Mouse (Mus musculus) heart, embryonic 11.5 days (tissue): Measurements from ENCODE around the gene Fbxo42. TPM values are rescaled to one million over a fixed set of nuclear protein-coding genes. Genes with fewer than 3 reads are reported as not detected.
A peak's percentile ranks its signal among the peaks of the same experiment; 100 is the strongest.
"Not testable (repeated sequence)": the region's sequence is repeated elsewhere in the genome, so short reads cannot be mapped to it uniquely, and the experiment has no call there.

ENCODE experiments used
- ATAC-seq: fragments of 200-750 bp; cut with Nextera tagmentation; replicated peaks from 2 replicates; pipeline ENCODE4 v1.8.0; 2017; ENCODE audit warnings: moderate library complexity; ENCODE audit not compliant: insufficient number of reproducible peaks, low FRiP score, low TSS enrichment
- H3K27ac ChIP-seq: fragments of 300-500 bp; sonication (generic); 2 replicates; pipeline ENCODE4 v1.5.1; 2014; ENCODE audit warnings: mild to moderate bottlenecking, low read depth, low read length
- H3K27me3 ChIP-seq: fragments of 300-500 bp; sonication (generic); 2 replicates; pipeline ENCODE4 v1.6.1; 2014; ENCODE audit warnings: mild to moderate bottlenecking, low read length, mixed read lengths; ENCODE audit not compliant: control insufficient read depth, insufficient read depth
- H3K36me3 ChIP-seq: fragments of 300-500 bp; sonication (generic); 2 replicates; pipeline ENCODE4 v1.6.1; 2014; ENCODE audit warnings: mild to moderate bottlenecking, low read length, moderate library complexity, mixed read lengths; ENCODE audit not compliant: control insufficient read depth, insufficient read depth
- H3K4me1 ChIP-seq: fragments of 300-500 bp; sonication (generic); 2 replicates; pipeline ENCODE4 v1.6.1; 2014; ENCODE audit warnings: low read length; ENCODE audit not compliant: control insufficient read depth, insufficient read depth
- H3K4me2 ChIP-seq: fragments of 300-500 bp; sonication (generic); 2 replicates; pipeline ENCODE4 v1.6.1; 2014; ENCODE audit warnings: mild to moderate bottlenecking, moderate library complexity
- H3K4me3 ChIP-seq: fragments of 300-500 bp; sonication (generic); 2 replicates; pipeline ENCODE4 v1.5.1; 2014; ENCODE audit warnings: low read depth, low read length
- H3K9ac ChIP-seq: fragments of 300-500 bp; sonication (generic); 2 replicates; pipeline ENCODE4 v1.6.1; 2014; ENCODE audit warnings: mild to moderate bottlenecking, low read depth, low read length, moderate library complexity
- H3K9me3 ChIP-seq: fragments of 300-500 bp; sonication (generic); replicated peaks from 2 replicates; pipeline ENCODE4 v1.6.1; 2016; ENCODE audit warnings: low read length; ENCODE audit not compliant: control insufficient read depth
- WGBS: fragments of 180-500 bp; shearing (Covaris S2); extraction: QIAGEN DNeasy Blood & Tissue Kit; methylation state at CpG from one replicate; pipeline ENCODE4 v1.1.7; 2014; ENCODE audit not compliant: insufficient replicate concordance; 5-methylcytosine and 5-hydroxymethylcytosine counted together
- polyA plus RNA-seq: library from polyadenylated mRNA; unstranded; fragments of >200 nt; fragmentation: Nextera tagmentation; extraction: Ambion mirVana; gene quantifications from 2 replicates; pipeline ENCODE4 v1.2.1, GENCODE M21; 2014

The Fbxo42 gene
- polyA plus RNA-seq, 1 experiment from 2014 or later, result 19.3 TPM

- H3K27me3 ChIP-seq, result no peaks in the 10 kb centered on the region
- H3K4me2 ChIP-seq, result peak within 1 kb of the TSS; percentile 92
- no peaks in the 10 kb centered on the region for H3K9me3 ChIP-seq
- under 1% methylated on average over 62 of the region's 63 CpGs for WGBS
- H3K4me3 ChIP-seq, result peak within 1 kb of the TSS; percentile 88
- ATAC-seq, result peak; percentile 95
- peaks cover 29% of the 10 kb centered on the region for H3K4me1 ChIP-seq
- H3K27ac ChIP-seq, result peak within 1 kb of the TSS; percentile 97
- peak within 1 kb of the TSS; percentile 84 for H3K9ac ChIP-seq
- no peaks in the 10 kb centered on the region for H3K36me3 ChIP-seq
These were observed 8.4 kb upstream of the Fbxo42 start, which contains the start of gene Szrd1 for GRCm38 (mm10) chr4:141139116-141139970. TSS of gene Szrd1 (minus strand) at chr4:141139775.

GRCm38 (mm10) chr4:141140354-141140753, 7.4 kb upstream of the Fbxo42 start:
- not testable (repeated sequence) for H3K27me3 ChIP-seq, H3K27ac ChIP-seq, ATAC-seq, H3K36me3 ChIP-seq, H3K9me3 ChIP-seq, H3K4me2 ChIP-seq, H3K4me3 ChIP-seq, H3K9ac ChIP-seq
- H3K4me1 ChIP-seq, result peaks cover 19% of the 10 kb centered on the region
- 91% methylated on average over 9 of the region's 9 CpGs for WGBS

GRCm38 (mm10) chr4:141140967-141141366, 6.7 kb upstream of the Fbxo42 start:
- Histone ChIP-seq H3K9me3 (no peaks in the 10 kb centered on the region), H3K27ac (no peak overlapping the region), H3K9ac (no peak overlapping the region), H3K36me3 (no peaks in the 10 kb centered on the region), H3K4me1 (peaks cover 16% of the 10 kb centered on the region), H3K4me2 (no peak overlapping the region), H3K4me3 (no peak overlapping the region), H3K27me3 (no peaks in the 10 kb centered on the region)
- no peak for ATAC-seq
- WGBS, result 93% methylated on average over 6 of the region's 6 CpGs

GRCm38 (mm10) chr4:141142285-141142811, 5.4 kb upstream of the Fbxo42 start:
- no peaks in the 10 kb centered on the region for H3K9me3 ChIP-seq
- no peak for ATAC-seq
- H3K27me3 ChIP-seq, result no peaks in the 10 kb centered on the region
- 26% methylated on average over 9 of the region's 9 CpGs for WGBS
- peaks cover 3% of the 10 kb centered on the region; the same call in 1 of the 2 replicates for H3K4me1 ChIP-seq
- H3K4me3 ChIP-seq, result no peak overlapping the region
- no peak overlapping the region for H3K9ac ChIP-seq
- H3K36me3 ChIP-seq, result no peaks in the 10 kb centered on the region
- H3K27ac ChIP-seq, result no peak overlapping the region
- H3K4me2 ChIP-seq, result peak overlapping the region; percentile 41

DNA sequence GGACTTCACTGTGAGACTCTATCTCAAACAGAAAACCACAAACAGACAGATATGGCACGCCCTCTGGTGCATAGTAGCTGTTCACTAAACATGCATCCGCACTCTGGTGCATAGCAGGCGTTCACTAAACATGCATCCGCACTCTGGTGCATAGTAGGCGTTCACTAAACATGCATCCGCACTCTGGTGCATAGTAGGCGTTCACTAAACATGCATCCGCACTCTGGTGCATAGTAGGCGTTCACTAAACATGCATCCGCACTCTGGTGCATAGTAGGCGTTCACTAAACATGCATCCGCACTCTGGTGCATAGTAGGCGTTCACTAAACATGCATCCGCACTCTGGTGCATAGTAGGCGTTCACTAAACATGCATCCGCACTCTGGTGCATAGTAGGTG, 2.6 kb upstream of the Fbxo42 start:
- not testable (repeated sequence) for H3K4me2 ChIP-seq, H3K36me3 ChIP-seq, ATAC-seq, H3K27ac ChIP-seq, H3K27me3 ChIP-seq, H3K4me1 ChIP-seq, H3K4me3 ChIP-seq, H3K9ac ChIP-seq, H3K9me3 ChIP-seq
- 91% methylated on average over 9 of the region's 16 CpGs for WGBS

GRCm38 (mm10) chr4:141146491-141147033, 1.2 kb upstream of the Fbxo42 start:
- ATAC-seq, result no peak
- no peaks in the 10 kb centered on the region for H3K9me3 ChIP-seq
- 88% methylated on average over 6 of the region's 6 CpGs for WGBS
- peak overlapping the region; percentile 92 for H3K4me2 ChIP-seq
- no peak overlapping the region for H3K27ac ChIP-seq
- H3K36me3 ChIP-seq, result no peaks in the 10 kb centered on the region
- peaks cover 9% of the 10 kb centered on the region for H3K4me1 ChIP-seq
- no peak overlapping the region for H3K4me3 ChIP-seq
- H3K27me3 ChIP-seq, result no peaks in the 10 kb centered on the region
- no peak overlapping the region for H3K9ac ChIP-seq

DNA sequence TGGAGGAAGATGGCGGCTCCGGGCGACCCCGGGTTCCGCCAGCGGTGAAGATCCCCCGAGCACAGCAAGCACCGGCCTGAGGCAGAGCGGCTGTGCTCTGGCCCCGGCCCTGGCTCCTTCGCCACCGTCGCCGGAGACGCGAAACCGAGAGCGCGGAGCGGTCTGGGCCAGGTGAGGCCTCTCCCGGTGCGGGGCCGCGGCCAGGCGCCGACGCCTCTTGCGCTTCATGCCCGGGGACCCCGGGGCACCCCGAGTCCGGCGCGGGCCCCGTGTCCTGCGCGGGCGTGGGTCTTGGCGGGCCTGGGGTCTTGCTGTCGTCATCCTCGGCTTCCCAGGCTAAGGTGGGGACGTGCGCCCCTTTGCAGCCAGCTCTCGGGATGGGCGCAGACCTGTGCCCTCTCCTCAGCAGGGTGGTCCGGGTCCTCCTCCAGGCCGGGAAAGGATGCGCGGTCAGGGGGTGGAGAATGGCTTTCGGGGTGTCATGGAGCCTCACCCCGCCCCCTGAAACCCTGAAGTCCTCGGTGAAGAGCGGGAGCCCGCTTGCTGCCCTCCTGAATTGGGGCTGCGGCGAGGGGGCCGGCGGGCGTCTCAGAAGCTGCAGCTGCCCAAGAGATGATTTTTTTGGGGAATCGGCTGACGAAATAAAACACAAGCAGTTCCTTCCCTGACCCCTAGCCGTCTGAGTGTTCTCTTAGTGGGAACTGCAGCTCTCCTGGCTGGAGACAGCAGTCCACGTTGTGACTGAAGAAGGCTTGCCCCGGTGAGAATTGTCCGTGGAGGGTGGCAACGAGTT, 492 bp downstream of the Fbxo42 start:
- H3K36me3 ChIP-seq, result no peaks in the 10 kb centered on the region
- peak overlapping the region; percentile 99 for H3K4me3 ChIP-seq
- peak overlapping the region; percentile 81 for H3K27ac ChIP-seq
- peaks cover 20% of the 10 kb centered on the region for H3K4me1 ChIP-seq
- peak; percentile 64 for ATAC-seq
- H3K27me3 ChIP-seq, result no peaks in the 10 kb centered on the region
- peak overlapping the region; percentile 92 for H3K4me2 ChIP-seq
- H3K9ac ChIP-seq, result peak overlapping the region; percentile 97
- H3K9me3 ChIP-seq, result no peaks in the 10 kb centered on the region
- WGBS, result under 1% methylated on average over 55 of the region's 66 CpGs

DNA sequence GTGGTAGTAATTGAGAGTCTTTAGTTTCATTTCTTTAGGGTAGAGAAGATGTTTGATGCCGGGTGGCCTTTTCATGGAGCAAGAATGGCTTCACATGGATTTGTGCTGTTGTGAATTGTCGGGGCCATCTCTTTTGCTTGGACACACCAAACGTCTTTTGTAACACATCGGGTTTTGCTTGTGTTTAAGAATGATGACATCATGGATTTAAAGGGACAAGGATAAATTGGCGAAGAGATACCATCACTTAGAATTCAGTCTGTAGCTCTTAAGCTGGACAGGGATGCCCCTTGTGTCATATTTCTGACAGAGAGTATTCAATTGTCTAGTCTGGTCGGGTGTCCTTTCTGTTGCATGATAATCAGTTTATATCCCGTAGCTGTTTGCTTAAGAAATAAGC, 1.4 kb downstream of the Fbxo42 start:
- Histone ChIP-seq H3K27ac (no peak overlapping the region), H3K9me3 (no peaks in the 10 kb centered on the region), H3K4me2 (peak overlapping the region; percentile 92), H3K9ac (peak overlapping the region; percentile 97), H3K27me3 (no peaks in the 10 kb centered on the region), H3K4me3 (peak overlapping the region; percentile 99), H3K4me1 (peaks cover 20% of the 10 kb centered on the region), H3K36me3 (no peaks in the 10 kb centered on the region)
- no peak for ATAC-seq
- WGBS, result 39% methylated on average over 7 of the region's 7 CpGs
